Mouse (Mus musculus) liver, embryonic 15.5 days (tissue): ENCODE results near the gene Hes7. TPM values are rescaled to one million over a fixed set of nuclear protein-coding genes. Genes with fewer than 3 reads are reported as not detected.

Experiments used
- ATAC-seq: fragments of 200-750 bp; cut with Nextera tagmentation; 2 replicates; pipeline ENCODE4 v1.8.0; 2017; ENCODE audit warnings: moderate number of reproducible peaks, mild to moderate bottlenecking, moderate library complexity; ENCODE audit not compliant: insufficient read depth
- H3K27ac ChIP-seq: fragments of 300-500 bp; sonication (generic); replicated peaks from 2 replicates; pipeline ENCODE4 v1.5.1; 2015; ENCODE audit warnings: mild to moderate bottlenecking, inconsistent platforms
- H3K27me3 ChIP-seq: fragments of 300-500 bp; sonication (generic); 2 replicates; pipeline ENCODE4 v1.6.1; 2015; ENCODE audit warnings: mild to moderate bottlenecking, inconsistent platforms
- H3K36me3 ChIP-seq: fragments of 300-500 bp; sonication (generic); replicated peaks from 2 replicates; pipeline ENCODE4 v1.6.1; 2015; ENCODE audit warnings: moderate library complexity, mild to moderate bottlenecking, inconsistent platforms
- H3K4me1 ChIP-seq: fragments of 300-500 bp; sonication (generic); replicated peaks from 2 replicates; pipeline ENCODE4 v1.6.1; 2015; ENCODE audit warnings: inconsistent platforms
- H3K4me2 ChIP-seq: fragments of 300-500 bp; sonication (generic); 2 replicates; pipeline ENCODE4 v1.6.1; 2015; ENCODE audit warnings: moderate library complexity, mild to moderate bottlenecking, inconsistent platforms
- H3K4me3 ChIP-seq: fragments of 300-500 bp; sonication (generic); replicated peaks from 2 replicates; pipeline ENCODE4 v1.5.1; 2015; ENCODE audit warnings: mild to moderate bottlenecking, inconsistent platforms
- H3K9ac ChIP-seq: fragments of 300-500 bp; sonication (generic); 2 replicates; pipeline ENCODE4 v1.6.1; 2015; ENCODE audit warnings: moderate library complexity, mild to moderate bottlenecking, inconsistent platforms
- H3K9me3 ChIP-seq: fragments of 300-500 bp; sonication (generic); replicated peaks from 2 replicates; pipeline ENCODE4 v1.6.1; 2016; ENCODE audit warnings: inconsistent platforms
- WGBS: fragments of 180-500 bp; shearing (Covaris S2); methylation state at CpG from one replicate; pipeline ENCODE4 v1.1.7; 2015; ENCODE audit warnings: mixed read lengths; ENCODE audit not compliant: insufficient replicate concordance; 5-methylcytosine and 5-hydroxymethylcytosine counted together
- polyA plus RNA-seq: library from polyadenylated mRNA; unstranded; fragments of >200 nt; fragmentation: Nextera tagmentation; extraction: Ambion mirVana; gene quantifications from 2 replicates; pipeline ENCODE4 v1.2.1, GENCODE M21; 2015

The Hes7 gene
- polyA plus RNA-seq, 1 experiment from 2014 or later = 0.12 TPM

DNA sequence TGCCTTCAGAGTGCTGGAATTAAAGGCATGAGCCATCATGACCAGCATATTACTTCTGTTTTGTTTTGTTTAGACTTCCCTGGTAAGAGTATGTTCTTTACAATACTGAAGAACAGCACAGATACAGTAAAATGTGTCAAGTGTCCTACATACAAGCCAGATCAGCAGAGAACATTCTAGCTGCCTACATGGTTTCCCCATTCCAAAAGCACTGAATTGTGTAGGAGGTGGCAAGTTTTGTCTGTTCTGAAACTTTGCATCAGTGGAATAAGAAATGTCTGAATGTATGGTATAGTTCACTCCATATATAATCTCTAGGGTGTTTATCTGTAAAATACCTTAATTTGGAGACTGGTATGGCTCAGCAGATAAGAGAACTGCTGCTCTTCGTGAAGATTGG, 35.1 kb downstream of the Hes7 start:
- H3K27ac ChIP-seq = no peak overlapping the region
- peaks cover 73% of the 10 kb centered on the region for H3K27me3 ChIP-seq
- no peaks in the 10 kb centered on the region for H3K36me3 ChIP-seq
- ATAC-seq = no peak
- peaks cover 11% of the 10 kb centered on the region; the same call in 1 of the 2 replicates for H3K4me1 ChIP-seq
- 6% methylated on average over 1 of the region's 1 CpGs for WGBS
- H3K4me2 ChIP-seq = no peak overlapping the region
- H3K9me3 ChIP-seq = no peaks in the 10 kb centered on the region
- no peak overlapping the region for H3K9ac ChIP-seq
- H3K4me3 ChIP-seq = no peak overlapping the region

DNA sequence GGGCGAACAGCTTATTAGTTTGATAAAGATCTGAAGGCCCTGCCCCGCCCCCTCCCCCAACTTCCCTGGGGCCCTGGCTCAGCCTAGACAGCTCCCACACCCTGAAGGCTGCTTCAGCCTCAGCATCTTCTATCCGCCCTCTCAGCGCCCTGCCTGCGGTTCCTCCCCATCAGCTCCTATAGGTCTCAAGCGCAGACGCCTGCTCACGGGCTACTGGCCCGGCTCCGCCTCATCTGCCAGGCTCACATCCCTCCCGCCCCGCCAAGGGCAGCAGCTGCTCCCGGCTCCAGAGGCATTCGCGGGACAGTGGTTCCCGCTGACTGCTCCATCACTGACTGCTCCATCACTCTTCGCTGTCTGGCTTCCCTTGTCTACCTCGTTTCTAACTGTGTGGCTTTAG, 36.6 kb downstream of the Hes7 start, which contains the start of gene Alox12b:
Gene Alox12b, plus strand, starts transcription at position 190 of the 400 bp plus-strand sequence.
- no peak within 1 kb of the TSS for H3K9ac ChIP-seq
- H3K27me3 ChIP-seq = peaks cover 69% of the 10 kb centered on the region
- H3K4me2 ChIP-seq = no peak within 1 kb of the TSS
- ATAC-seq = no peak
- no peak within 1 kb of the TSS for H3K27ac ChIP-seq
- no peaks in the 10 kb centered on the region for H3K36me3 ChIP-seq
- peaks cover 8% of the 10 kb centered on the region; the same call in 1 of the 2 replicates for H3K4me1 ChIP-seq
- 5% methylated on average over 18 of the region's 18 CpGs for WGBS
- H3K9me3 ChIP-seq = no peaks in the 10 kb centered on the region
- H3K4me3 ChIP-seq = no peak within 1 kb of the TSS

DNA sequence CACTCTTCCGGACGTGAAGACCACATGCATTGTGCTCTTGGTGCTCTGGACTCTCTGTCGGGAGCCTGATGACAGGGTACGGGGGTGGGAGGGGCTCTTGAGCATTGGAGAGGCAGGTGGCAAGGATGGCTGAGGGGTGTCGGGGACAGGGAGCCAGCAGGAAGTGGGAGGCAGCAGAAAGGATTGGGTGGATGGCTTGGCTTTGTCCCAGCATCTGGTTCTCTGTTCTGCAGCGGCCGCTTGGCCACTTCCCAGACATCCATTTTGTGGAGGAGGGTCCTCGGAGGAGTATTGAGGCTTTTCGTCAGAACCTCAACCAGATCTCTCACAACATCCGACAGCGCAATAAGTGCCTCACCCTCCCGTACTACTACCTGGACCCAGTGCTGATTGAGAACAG, 49.1 kb downstream of the Hes7 start:
- peaks cover 11% of the 10 kb centered on the region; the same call in 1 of the 2 replicates for H3K27me3 ChIP-seq
- 64% methylated on average over 12 of the region's 12 CpGs for WGBS
- no peak overlapping the region for H3K4me3 ChIP-seq
- no peaks in the 10 kb centered on the region for H3K36me3 ChIP-seq
- H3K27ac ChIP-seq = no peak overlapping the region
- no peaks in the 10 kb centered on the region for H3K4me1 ChIP-seq
- no peak overlapping the region for H3K9ac ChIP-seq
- no peaks in the 10 kb centered on the region for H3K9me3 ChIP-seq
- ATAC-seq = no peak
- H3K4me2 ChIP-seq = no peak overlapping the region

DNA sequence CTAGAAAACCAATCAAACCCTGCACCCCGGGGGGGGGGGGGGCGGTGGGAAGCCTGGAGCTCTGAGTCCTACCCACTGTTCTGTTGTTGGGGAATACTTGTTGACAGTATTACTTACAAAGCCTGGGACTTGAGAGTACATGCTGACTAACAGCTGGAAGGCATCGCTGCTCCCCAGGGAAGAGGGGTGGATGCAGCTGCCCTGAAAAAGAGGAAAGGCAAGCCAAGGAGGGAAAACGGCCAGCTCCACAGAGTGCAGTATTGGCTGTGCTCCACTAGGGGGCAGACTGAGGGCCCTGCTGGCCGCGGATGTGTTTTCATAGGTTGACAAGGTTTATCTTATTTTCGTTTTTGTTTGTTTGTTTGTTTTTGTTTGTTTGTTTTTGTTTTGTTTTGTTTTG, 51.4 kb downstream of the Hes7 start:
- no peaks in the 10 kb centered on the region for H3K36me3 ChIP-seq
- H3K9me3 ChIP-seq = no peaks in the 10 kb centered on the region
- no peak for ATAC-seq
- no peak overlapping the region for H3K4me2 ChIP-seq
- peaks cover 4% of the 10 kb centered on the region; the same call in 1 of the 2 replicates for H3K27me3 ChIP-seq
- no peak overlapping the region for H3K27ac ChIP-seq
- H3K4me3 ChIP-seq = no peak overlapping the region
- no peaks in the 10 kb centered on the region for H3K4me1 ChIP-seq
- WGBS = 25% methylated on average over 7 of the region's 7 CpGs
- H3K9ac ChIP-seq = no peak overlapping the region

DNA sequence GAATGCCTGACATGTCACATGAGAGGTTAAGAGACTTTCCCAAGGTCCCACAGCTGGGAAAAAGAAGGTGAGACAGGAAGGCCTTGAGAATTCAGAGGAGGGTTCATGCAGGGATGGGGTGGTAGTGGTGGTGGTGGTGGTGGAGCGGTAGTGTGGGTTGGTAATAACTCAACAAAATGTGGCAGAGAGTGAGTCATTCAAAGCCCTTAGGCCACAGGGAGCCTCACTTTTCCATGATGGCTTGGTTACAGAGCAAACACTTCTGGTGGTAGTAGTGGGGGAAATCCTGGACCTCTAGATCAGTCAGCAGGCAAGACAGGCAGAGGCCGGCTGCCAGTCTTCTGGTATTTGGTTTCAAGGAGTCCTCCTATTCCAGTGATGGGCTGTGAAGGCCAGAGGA, 52.4 kb downstream of the Hes7 start:
- ATAC-seq = no peak
- no peak overlapping the region for H3K27ac ChIP-seq

More for the DNA sequence above, 52.4 kb downstream of the Hes7 start:
- no peak overlapping the region for H3K9ac ChIP-seq
- H3K9me3 ChIP-seq = no peaks in the 10 kb centered on the region
- H3K4me1 ChIP-seq = no peaks in the 10 kb centered on the region
- no peak overlapping the region for H3K4me3 ChIP-seq
- H3K36me3 ChIP-seq = no peaks in the 10 kb centered on the region
- peaks cover 8% of the 10 kb centered on the region; the same call in 1 of the 2 replicates for H3K27me3 ChIP-seq
- 74% methylated on average over 2 of the region's 2 CpGs for WGBS
- H3K4me2 ChIP-seq = no peak overlapping the region

Other genes with a start within 250 kb of the Hes7 start
- gene Ndel1, start 248.5 kb upstream of the Hes7 start, polyA plus RNA-seq = 37.6 and 41.7 TPM in 2 replicates
- 0.13 TPM in 2 replicates for gene Rnf222, start 231.9 kb upstream of the Hes7 start, polyA plus RNA-seq
- 434 and 517 TPM in 2 replicates for gene Rpl26, start 218.8 kb upstream of the Hes7 start, polyA plus RNA-seq
- not detected in 2 replicates for gene Odf4, start 193.3 kb upstream of the Hes7 start, polyA plus RNA-seq
- gene Arhgef15, start 162.9 kb upstream of the Hes7 start, polyA plus RNA-seq = 1.4 and 1.8 TPM in 2 replicates
- 0.44 and 0.46 TPM in 2 replicates for gene Slc25a35, start 152.3 kb upstream of the Hes7 start, polyA plus RNA-seq
- 21.7 and 22.4 TPM in 2 replicates for gene Rangrf, start 145.2 kb upstream of the Hes7 start, polyA plus RNA-seq
- gene Pfas, start 111.9 kb upstream of the Hes7 start, polyA plus RNA-seq = 17.0 and 18.5 TPM in 2 replicates
- 20.5 and 20.9 TPM in 2 replicates for gene Ctc1, start 104.5 kb upstream of the Hes7 start, polyA plus RNA-seq
- 111 and 115 TPM in 2 replicates for gene Aurkb, start 74.8 kb upstream of the Hes7 start, polyA plus RNA-seq
- 4.3 and 5.3 TPM in 2 replicates for gene Borcs6, start 60.7 kb upstream of the Hes7 start, polyA plus RNA-seq
- gene Tmem107, start 49.6 kb upstream of the Hes7 start, polyA plus RNA-seq = 20.2 and 21.6 TPM in 2 replicates
- 14.9 and 19.6 TPM in 2 replicates for gene Vamp2, start 31.9 kb upstream of the Hes7 start, polyA plus RNA-seq
- 6.4 and 7.6 TPM in 2 replicates for gene Per1, start 25.2 kb upstream of the Hes7 start, polyA plus RNA-seq
- gene 9130213A22Rik, start 2.2 kb downstream of the Hes7 start, polyA plus RNA-seq = 0.07 TPM in 1 of 2 replicates, not detected in the other
- 0.13 TPM in 1 of 2 replicates, not detected in the other for gene Aloxe3, start 5.5 kb downstream of the Hes7 start, polyA plus RNA-seq
- gene Alox12b, start 36.6 kb downstream of the Hes7 start, polyA plus RNA-seq = not detected in 2 replicates
- gene Alox8, start 77.4 kb downstream of the Hes7 start, polyA plus RNA-seq = 0.05 and 0.06 TPM in 2 replicates
- not detected in 2 replicates for gene Gucy2e, start 116.6 kb downstream of the Hes7 start, polyA plus RNA-seq
- gene Cntrob, start 203.4 kb downstream of the Hes7 start, polyA plus RNA-seq = 7.0 and 8.3 TPM in 2 replicates
- 74.8 and 77.7 TPM in 2 replicates for gene Trappc1, start 203.6 kb downstream of the Hes7 start, polyA plus RNA-seq
- 0.13 and 0.26 TPM in 2 replicates for gene Kcnab3, start 205.9 kb downstream of the Hes7 start, polyA plus RNA-seq
- 0.97 and 1.3 TPM in 2 replicates for gene Rnf227, start 220.1 kb downstream of the Hes7 start, polyA plus RNA-seq
- 3.4 and 5.8 TPM in 2 replicates for gene Chd3, start 249.0 kb downstream of the Hes7 start, polyA plus RNA-seq